Mouse (Mus musculus) midbrain, embryonic 16.5 days (tissue): Measurements from ENCODE around the gene Trp53i13. TPM values are rescaled to one million over a fixed set of nuclear protein-coding genes. Genes with fewer than 3 reads are reported as not detected.

Experiments
- ATAC-seq: fragments of 200-750 bp; cut with Nextera tagmentation; 2 replicates; pipeline ENCODE4 v1.8.0; 2017; ENCODE audit warnings: moderate TSS enrichment
- H3K27ac ChIP-seq: fragments of 300-500 bp; sonication (generic); 2 replicates; pipeline ENCODE4 v1.5.1; 2014; ENCODE audit warnings: mild to moderate bottlenecking, low read length, mixed read lengths
- H3K27me3 ChIP-seq: fragments of 300-500 bp; sonication (generic); 2 replicates; pipeline ENCODE4 v1.6.1; 2014; ENCODE audit warnings: low read depth, low read length, mixed read lengths; ENCODE audit not compliant: control insufficient read depth, insufficient read depth
- H3K36me3 ChIP-seq: fragments of 300-500 bp; sonication (generic); 2 replicates; pipeline ENCODE4 v1.6.1; 2014; ENCODE audit warnings: mild to moderate bottlenecking, low read length, moderate library complexity, mixed read lengths; ENCODE audit not compliant: control insufficient read depth, insufficient read depth
- H3K4me1 ChIP-seq: fragments of 300-500 bp; sonication (generic); 2 replicates; pipeline ENCODE4 v1.6.1; 2014; ENCODE audit warnings: mild to moderate bottlenecking, low read length, mixed read lengths; ENCODE audit not compliant: control insufficient read depth, insufficient read depth
- H3K4me2 ChIP-seq: fragments of 300-500 bp; sonication (generic); 2 replicates; pipeline ENCODE4 v1.6.1; 2014; ENCODE audit warnings: mild to moderate bottlenecking, low read length, mixed read lengths
- H3K4me3 ChIP-seq: fragments of 300-500 bp; sonication (generic); 2 replicates; pipeline ENCODE4 v1.5.1; 2014; ENCODE audit warnings: low read depth, mild to moderate bottlenecking, low read length, moderate library complexity, mixed read lengths
- H3K9ac ChIP-seq: fragments of 300-500 bp; sonication (generic); 2 replicates; pipeline ENCODE4 v1.6.1; 2014; ENCODE audit warnings: low read depth, low read length, mixed read lengths
- H3K9me3 ChIP-seq: fragments of 300-500 bp; sonication (generic); replicated peaks from 2 replicates; pipeline ENCODE4 v1.6.1; 2014; ENCODE audit warnings: mild to moderate bottlenecking, low read length, mixed read lengths; ENCODE audit not compliant: control insufficient read depth, poor library complexity, severe bottlenecking
- WGBS: fragments of 180-500 bp; shearing (Covaris S2); extraction: QIAGEN DNeasy Blood & Tissue Kit; methylation state at CpG from one replicate; pipeline ENCODE4 v1.1.7; 2014; 5-methylcytosine and 5-hydroxymethylcytosine counted together
- polyA plus RNA-seq: library from polyadenylated mRNA; unstranded; fragments of >200 nt; fragmentation: Nextera tagmentation; extraction: Ambion mirVana; gene quantifications from 2 replicates; pipeline ENCODE4 v1.2.1, GENCODE M21; 2015

Gene Trp53i13
- polyA plus RNA-seq, 1 experiment from 2014 or later, result 12.6 TPM

DNA sequence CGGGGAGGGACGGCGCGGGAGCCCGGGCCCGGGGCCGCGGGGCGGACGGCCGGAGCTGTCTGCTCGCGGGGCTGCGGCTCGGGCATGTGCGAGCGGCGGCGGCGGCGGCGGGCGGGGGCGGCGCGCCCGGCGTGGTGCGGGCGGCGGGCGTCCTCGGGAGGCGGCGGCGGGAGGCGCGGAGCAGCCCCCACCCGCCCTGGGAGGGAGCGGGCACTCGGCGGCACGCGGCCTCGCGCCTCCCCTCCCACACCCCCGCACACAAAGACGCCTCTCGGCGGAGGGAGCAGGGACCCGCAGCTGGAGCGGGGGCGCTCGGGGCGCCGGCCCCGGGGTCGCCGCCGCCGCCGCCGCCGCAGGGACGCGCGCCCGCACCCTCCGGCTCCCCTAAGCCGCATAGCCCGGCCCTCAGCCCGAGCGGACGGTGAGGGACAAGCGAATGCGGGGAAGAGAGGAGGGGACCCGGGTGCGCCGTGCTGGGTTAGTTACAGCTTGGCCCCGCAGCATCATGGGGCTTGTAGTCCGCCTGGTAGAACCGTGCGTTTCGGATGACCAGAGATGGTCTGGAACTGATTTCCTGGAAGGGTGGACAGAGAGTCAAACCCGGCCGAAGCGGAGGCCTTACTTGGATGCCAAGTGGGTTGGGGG, 26.1 kb downstream of the Trp53i13 start, which contains the start of gene Ankrd13b:
Gene Ankrd13b (minus strand): TSS at position 88 of the 645 bp plus-strand sequence.
- WGBS, result under 1% methylated on average over 47 of the region's 87 CpGs
- Histone ChIP-seq H3K36me3 (no peaks in the 10 kb centered on the region), H3K9ac (peak within 1 kb of the TSS; percentile 91), H3K27me3 (no peaks in the 10 kb centered on the region), H3K9me3 (no peaks in the 10 kb centered on the region), H3K4me1 (peaks cover 69% of the 10 kb centered on the region), H3K4me3 (peak within 1 kb of the TSS; percentile 91), H3K4me2 (peak within 1 kb of the TSS; percentile 94), H3K27ac (peak within 1 kb of the TSS; percentile 92)
- ATAC-seq, result peak; percentile 64

DNA sequence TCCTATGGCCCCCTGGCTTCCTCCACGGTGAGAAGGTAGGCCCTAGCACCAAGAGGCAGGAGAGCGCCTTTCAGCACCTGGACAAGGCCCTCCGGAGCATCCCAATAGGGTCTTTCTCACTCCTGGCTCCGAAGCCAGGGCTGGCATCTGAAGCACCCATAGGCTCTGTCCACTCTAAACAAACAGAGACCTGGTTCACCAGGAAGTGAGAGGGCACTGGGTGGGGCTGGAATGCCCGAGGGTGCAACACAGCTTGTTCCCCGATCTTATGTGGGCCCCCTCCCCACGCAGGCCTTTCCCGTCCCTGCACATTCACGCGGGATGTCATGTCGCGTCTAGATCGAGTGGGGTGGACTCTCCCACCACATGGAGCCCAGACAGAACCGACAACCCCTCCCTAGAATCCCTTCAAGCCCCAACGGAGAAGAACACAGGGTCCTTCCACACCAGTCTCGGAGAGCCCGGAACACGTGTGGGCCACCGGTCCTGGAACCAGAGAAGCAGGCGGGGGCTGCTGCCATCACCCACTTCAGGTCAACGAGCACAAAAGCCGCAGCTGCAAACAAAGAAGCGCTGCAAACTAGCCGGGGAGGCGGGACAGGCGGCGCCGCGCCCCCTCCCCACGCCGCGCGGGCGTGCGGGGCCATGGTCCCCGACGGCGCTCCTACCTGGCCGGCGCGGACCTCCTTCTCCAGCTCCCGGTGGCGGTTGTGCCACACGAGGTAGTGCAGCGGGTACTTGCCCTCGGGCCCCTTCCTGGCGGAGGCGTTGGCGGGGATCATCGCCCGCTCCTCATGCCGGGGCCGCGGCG, 26.8 kb downstream of the Trp53i13 start:
- H3K27me3 ChIP-seq, result no peaks in the 10 kb centered on the region
- no peaks in the 10 kb centered on the region for H3K36me3 ChIP-seq
- no peak for ATAC-seq
- 2% methylated on average over 39 of the region's 55 CpGs for whole genome bisulfite sequencing
- H3K9ac ChIP-seq, result peak overlapping the region; percentile 91
- H3K27ac ChIP-seq, result peak overlapping the region; percentile 92
- H3K9me3 ChIP-seq, result no peaks in the 10 kb centered on the region
- peak overlapping the region; percentile 91 for H3K4me3 ChIP-seq
- H3K4me2 ChIP-seq, result peak overlapping the region; percentile 94
- H3K4me1 ChIP-seq, result peaks cover 64% of the 10 kb centered on the region

DNA sequence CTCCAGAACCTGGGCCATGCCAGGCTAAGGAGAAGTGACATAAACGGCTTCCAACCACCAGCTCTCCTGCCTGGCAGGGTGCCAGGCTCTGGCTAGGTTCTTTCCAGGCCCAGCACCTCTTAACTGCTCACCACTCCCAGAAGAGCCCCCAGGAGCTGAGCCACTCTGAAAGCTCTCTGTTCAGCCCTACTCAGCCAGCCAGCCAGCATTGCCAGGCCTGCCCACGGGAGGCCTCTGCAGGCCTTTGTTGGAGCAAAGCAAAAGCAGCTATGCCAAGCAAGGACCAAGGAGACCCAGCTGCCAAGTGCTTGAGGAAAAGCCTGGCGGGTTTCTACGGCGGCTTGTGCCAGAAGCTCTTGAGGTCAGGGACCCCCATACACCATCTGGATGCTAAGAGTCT, 29.0 kb downstream of the Trp53i13 start:
- ATAC-seq, result no peak
- 43% methylated on average over 5 of the region's 5 CpGs for WGBS
- Histone ChIP-seq H3K4me3 (peak overlapping the region; percentile 11), H3K4me2 (peak overlapping the region; percentile 94), H3K27me3 (no peaks in the 10 kb centered on the region), H3K9me3 (no peaks in the 10 kb centered on the region), H3K27ac (peak overlapping the region; percentile 12; the same call in 1 of the 2 replicates), H3K9ac (peak overlapping the region; percentile 33), H3K4me1 (peaks cover 57% of the 10 kb centered on the region), H3K36me3 (no peaks in the 10 kb centered on the region)

DNA sequence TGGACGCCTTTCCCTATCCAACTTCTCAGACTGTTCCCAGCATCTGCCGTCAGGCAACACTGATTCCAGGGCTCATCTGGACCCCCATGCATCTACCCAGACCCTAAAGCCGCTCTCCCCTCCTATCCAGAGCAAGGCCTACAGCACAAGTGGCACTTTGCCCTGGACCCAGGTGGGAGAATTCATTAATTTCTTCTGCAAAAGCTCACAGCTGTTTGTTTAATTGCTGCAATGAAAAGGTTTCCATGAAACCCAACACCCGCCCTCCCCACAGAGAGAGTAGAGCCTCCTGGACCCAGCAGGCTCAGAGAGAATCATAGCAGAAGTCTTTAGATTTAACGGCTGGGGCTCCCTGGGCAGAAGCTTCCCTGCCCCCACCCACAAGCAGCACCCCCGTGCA, 30.6 kb downstream of the Trp53i13 start:
- no peak overlapping the region for H3K27ac ChIP-seq
- no peaks in the 10 kb centered on the region for H3K36me3 ChIP-seq
- ATAC-seq, result no peak
- H3K4me3 ChIP-seq, result no peak overlapping the region
- no peaks in the 10 kb centered on the region for H3K9me3 ChIP-seq
- H3K9ac ChIP-seq, result no peak overlapping the region
- H3K4me1 ChIP-seq, result peaks cover 44% of the 10 kb centered on the region
- WGBS, result 41% methylated on average over 6 of the region's 6 CpGs
- H3K4me2 ChIP-seq, result no peak overlapping the region
- no peaks in the 10 kb centered on the region for H3K27me3 ChIP-seq

DNA sequence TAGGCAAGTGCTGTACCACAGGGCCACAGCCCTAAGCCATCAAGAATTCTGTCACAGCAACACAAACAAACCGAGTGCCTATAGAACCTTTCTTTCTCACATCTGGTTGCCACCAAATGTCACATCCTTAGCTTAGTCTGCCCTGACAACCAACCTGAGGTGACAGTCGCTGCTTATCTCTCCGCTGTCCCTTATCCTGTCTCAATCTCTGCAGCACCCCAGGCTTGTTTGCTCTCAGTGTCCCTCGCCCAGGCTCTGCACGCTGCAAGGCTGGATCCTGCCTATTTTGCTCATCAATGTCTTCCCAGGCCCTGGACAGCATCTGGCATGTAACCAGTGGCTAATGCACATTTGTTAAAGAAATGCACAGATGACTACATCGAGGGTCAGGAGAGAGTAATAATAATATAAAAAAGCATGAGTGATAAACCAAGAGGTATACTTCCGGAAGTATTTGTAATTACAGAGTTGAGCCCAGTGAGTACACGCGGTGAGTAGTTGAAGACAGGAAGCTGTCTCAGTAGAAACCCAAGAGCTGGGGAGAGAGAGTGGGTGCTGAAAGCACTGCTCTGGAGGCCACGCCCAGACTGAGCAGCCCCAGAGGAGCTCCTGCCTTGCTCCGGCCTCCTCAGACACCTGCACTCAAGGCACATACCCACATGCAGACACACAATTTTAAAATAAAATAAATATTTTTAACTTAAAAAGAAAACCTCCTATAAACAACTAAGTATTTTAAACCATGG, 32.1 kb downstream of the Trp53i13 start:
- no peaks in the 10 kb centered on the region for H3K36me3 ChIP-seq
- no peak for ATAC-seq
- no peak overlapping the region for H3K27ac ChIP-seq
- no peaks in the 10 kb centered on the region for H3K9me3 ChIP-seq
- 78% methylated on average over 11 of the region's 11 CpGs for WGBS
- H3K4me3 ChIP-seq, result no peak overlapping the region
- peaks cover 41% of the 10 kb centered on the region for H3K4me1 ChIP-seq
- no peak overlapping the region for H3K4me2 ChIP-seq
- no peaks in the 10 kb centered on the region for H3K27me3 ChIP-seq
- no peak overlapping the region for H3K9ac ChIP-seq

DNA sequence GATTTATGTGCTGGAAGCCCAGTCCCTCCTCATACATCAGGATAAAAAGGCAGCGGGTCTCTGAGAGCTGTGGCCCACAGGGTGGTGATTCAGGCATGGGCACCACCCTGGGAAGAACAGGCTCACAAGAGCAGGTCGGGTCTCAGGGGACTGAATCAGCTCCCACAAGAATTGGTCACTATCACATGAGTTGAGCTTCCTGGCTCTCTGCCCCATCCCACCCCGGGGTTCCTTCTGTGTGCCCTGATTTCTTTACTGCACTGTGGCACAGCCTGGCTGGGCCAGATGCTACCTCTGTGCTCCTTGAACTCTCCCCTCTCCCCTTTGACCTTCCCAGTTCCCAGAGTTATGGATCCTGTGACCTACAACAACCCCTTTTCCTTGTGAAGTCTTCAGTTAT, 32.7 kb downstream of the Trp53i13 start:
- Histone ChIP-seq H3K9me3 (no peaks in the 10 kb centered on the region), H3K9ac (no peak overlapping the region), H3K36me3 (no peaks in the 10 kb centered on the region), H3K27ac (no peak overlapping the region), H3K4me3 (no peak overlapping the region), H3K4me2 (no peak overlapping the region), H3K4me1 (peaks cover 35% of the 10 kb centered on the region), H3K27me3 (no peaks in the 10 kb centered on the region)
- ATAC-seq, result no peak
- 87% methylated on average over 3 of the region's 3 CpGs for WGBS

DNA sequence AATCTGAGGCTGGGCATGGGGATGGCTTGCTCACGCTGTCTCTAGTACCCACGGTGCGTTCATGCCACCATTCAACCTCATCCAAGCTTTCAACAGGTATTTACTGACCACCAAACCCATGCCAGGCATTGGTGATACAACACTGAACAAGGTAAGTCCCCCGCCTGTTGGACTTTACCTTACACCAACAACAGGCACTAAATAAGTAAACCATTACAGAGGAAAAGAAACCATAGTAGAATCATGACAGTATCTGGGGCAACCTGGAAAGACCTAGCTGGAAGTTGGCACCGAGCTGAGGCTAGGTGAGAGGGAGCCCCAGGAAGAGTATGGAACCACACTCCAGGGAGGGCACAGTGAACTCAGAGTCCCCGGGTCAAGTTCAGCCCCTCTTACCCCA, 38.9 kb downstream of the Trp53i13 start:
- no peak overlapping the region for H3K27ac ChIP-seq
- no peaks in the 10 kb centered on the region for H3K9me3 ChIP-seq
- no peaks in the 10 kb centered on the region for H3K4me1 ChIP-seq
- no peak for ATAC-seq
- H3K4me3 ChIP-seq, result no peak overlapping the region
- WGBS, result 91% methylated on average over 6 of the region's 6 CpGs
- H3K36me3 ChIP-seq, result peaks cover 6% of the 10 kb centered on the region; the same call in 1 of the 2 replicates
- no peak overlapping the region for H3K9ac ChIP-seq
- no peak overlapping the region for H3K4me2 ChIP-seq
- no peaks in the 10 kb centered on the region for H3K27me3 ChIP-seq

DNA sequence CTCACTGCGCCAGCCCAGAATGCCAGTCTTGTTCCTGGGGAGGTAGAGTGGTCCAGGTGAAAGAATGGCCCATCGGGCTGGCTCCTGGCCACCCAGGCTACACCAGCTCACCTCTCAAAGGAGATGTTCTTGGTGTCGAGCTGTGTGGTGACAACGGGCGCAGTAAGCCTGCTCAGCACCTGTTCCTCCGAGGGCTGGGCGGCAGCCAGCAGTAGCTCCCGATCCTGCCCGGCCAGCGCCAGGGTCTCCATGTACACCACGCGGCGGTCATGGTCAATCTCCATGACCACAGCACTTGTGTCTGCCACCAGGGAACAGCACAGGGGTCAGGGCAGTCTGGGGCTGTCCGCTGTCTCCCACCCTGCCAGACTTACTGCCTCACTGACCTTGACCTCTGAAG, 39.6 kb downstream of the Trp53i13 start:
- Histone ChIP-seq H3K27ac (no peak overlapping the region), H3K9me3 (no peaks in the 10 kb centered on the region), H3K9ac (no peak overlapping the region), H3K36me3 (peaks cover 13% of the 10 kb centered on the region), H3K4me2 (no peak overlapping the region), H3K4me3 (no peak overlapping the region), H3K27me3 (no peaks in the 10 kb centered on the region), H3K4me1 (no peaks in the 10 kb centered on the region)
- WGBS, result 96% methylated on average over 14 of the region's 14 CpGs
- no peak for ATAC-seq
